Comparison of ENCODE assay signal across 7 mouse cellular contexts in genomic region chr11:3153666-3154397, GRCm38 (mm10). TPM values are rescaled to one million over a fixed set of nuclear protein-coding genes. Genes with fewer than 3 reads are reported as not detected.
DNase-seq lines count a peak whose midpoint lies in the region; ATAC-seq and TF ChIP-seq lines count a peak whose summit lies in the region.
"Not testable (repeated sequence)": the region's sequence is repeated elsewhere in the genome, so short reads cannot be mapped to it uniquely, and the experiment has no call there.

No protein-coding gene starts in this region.

- H3K27ac ChIP-seq in forebrain, embryonic 12.5 days; heart, embryonic 14.5 days (replicated peaks in 1 of 2; ENCODE audit: control insufficient read depth in 1 of 2, insufficient read depth in 1 of 2, low read depth in 2 of 2, low read length in 2 of 2); kidney, embryonic 16.5 days (ENCODE audit: low read length); limb, embryonic 14.5 days (replicated peaks; ENCODE audit: low read depth, low read length); midbrain, embryonic 14.5 days (replicated peaks; ENCODE audit: low read depth, low read length): not testable (repeated sequence)

- 74% methylated on average over 1 of the region's 1 CpGs for WGBS in forebrain, embryonic 12.5 days
- 71% methylated on average over 1 of the region's 1 CpGs for WGBS in heart, embryonic 14.5 days
- 81% methylated on average over 1 of the region's 1 CpGs for WGBS in kidney, embryonic 16.5 days
- WGBS in limb, embryonic 14.5 days = 63% methylated on average over 1 of the region's 1 CpGs
- 79% methylated on average over 1 of the region's 1 CpGs for WGBS in midbrain, embryonic 14.5 days

- not testable (repeated sequence) for H3K4me2 ChIP-seq in forebrain, embryonic 12.5 days; heart, embryonic 14.5 days (ENCODE audit: low read length); kidney, embryonic 16.5 days (replicated peaks; ENCODE audit: low read depth, low read length); limb, embryonic 14.5 days (replicated peaks; ENCODE audit: low read depth, low read length, severe bottlenecking); midbrain, embryonic 14.5 days (ENCODE audit: low read length)

- not testable (repeated sequence) for H3K27me3 ChIP-seq in forebrain, embryonic 12.5 days; heart, embryonic 14.5 days (ENCODE audit: control insufficient read depth, insufficient read depth, low read length); kidney, embryonic 16.5 days (ENCODE audit: insufficient read depth, low read length); limb, embryonic 14.5 days (ENCODE audit: control insufficient read depth, insufficient read depth, low read length); midbrain, embryonic 14.5 days (ENCODE audit: control insufficient read depth, insufficient read depth, low read length)

- H3K9me3 ChIP-seq in forebrain, embryonic 12.5 days = peaks cover 21% of the 10 kb centered on the region
- not testable (repeated sequence) for H3K9me3 ChIP-seq in heart, embryonic 14.5 days (ENCODE audit: control insufficient read depth, low read length)
- peaks cover 13% of the 10 kb centered on the region for H3K9me3 ChIP-seq in kidney, embryonic 16.5 days (ENCODE audit: low read length)
- peaks cover 12% of the 10 kb centered on the region for H3K9me3 ChIP-seq in limb, embryonic 14.5 days (ENCODE audit: control insufficient read depth, low read length)
- H3K9me3 ChIP-seq in midbrain, embryonic 14.5 days (ENCODE audit: control insufficient read depth, low read length) = peaks cover 15% of the 10 kb centered on the region

- ATAC-seq in forebrain, embryonic 12.5 days (ENCODE audit: low FRiP score) = peak; percentile 61
- peak; percentile 49 for ATAC-seq in heart, embryonic 14.5 days (ENCODE audit: insufficient number of reproducible peaks, insufficient read depth, low FRiP score, low read depth)
- ATAC-seq in kidney, embryonic 16.5 days (ENCODE audit: low FRiP score, low TSS enrichment) = peak; percentile 35; the same call in 1 of the 2 replicates
- peak; percentile 56 for ATAC-seq in limb, embryonic 14.5 days (ENCODE audit: low FRiP score, low read depth)
- peak; percentile 51 for ATAC-seq in midbrain, embryonic 14.5 days (ENCODE audit: low FRiP score, low TSS enrichment)

- H3K36me3 ChIP-seq in forebrain, embryonic 12.5 days (replicated peaks) = peaks cover 10% of the 10 kb centered on the region; the same call in 1 of the 2 replicates
- H3K36me3 ChIP-seq in heart, embryonic 14.5 days (ENCODE audit: control insufficient read depth, insufficient read depth, low read length); limb, embryonic 14.5 days (ENCODE audit: control insufficient read depth, insufficient read depth, low read length); midbrain, embryonic 14.5 days (ENCODE audit: control insufficient read depth, insufficient read depth, low read length): not testable (repeated sequence)
- H3K36me3 ChIP-seq in kidney, embryonic 16.5 days (ENCODE audit: insufficient read depth, low read length) = peaks cover 11% of the 10 kb centered on the region

- not testable (repeated sequence) for H3K4me1 ChIP-seq in forebrain, embryonic 12.5 days; heart, embryonic 14.5 days (ENCODE audit: control insufficient read depth in 2 of 2, insufficient read depth in 2 of 2, low read length in 2 of 2); kidney, embryonic 16.5 days (ENCODE audit: insufficient read depth, low read length); limb, embryonic 14.5 days (ENCODE audit: control insufficient read depth, insufficient read depth, low read length); midbrain, embryonic 14.5 days (ENCODE audit: control insufficient read depth, insufficient read depth, low read length)

- not testable (repeated sequence) for H3K9ac ChIP-seq in forebrain, embryonic 12.5 days; heart, embryonic 14.5 days (ENCODE audit: low read length); kidney, embryonic 16.5 days (replicated peaks; ENCODE audit: low read length); limb, embryonic 14.5 days (ENCODE audit: low read depth, low read length, severe bottlenecking); midbrain, embryonic 14.5 days (replicated peaks; ENCODE audit: low read length)

- H3K4me3 ChIP-seq in forebrain, embryonic 12.5 days (replicated peaks); heart, embryonic 14.5 days (ENCODE audit: control insufficient read depth in 1 of 2, insufficient read depth in 1 of 2, low read depth in 1 of 2, low read length in 2 of 2); kidney, embryonic 16.5 days (ENCODE audit: low read length); limb, embryonic 14.5 days (replicated peaks; ENCODE audit: low read length); midbrain, embryonic 14.5 days (replicated peaks; ENCODE audit: low read depth, low read length): not testable (repeated sequence)

- DNase-seq in adrenal gland, postnatal 36 days = peak; percentile 23 to 24
- DNase-seq in limb, embryonic 14.5 days (ENCODE audit: low spot score) = peak; percentile 25
- DNase-seq in midbrain, embryonic 14.5 days = not testable (repeated sequence)
- peak; percentile 75 to 76 for DNase-seq in spleen, postnatal 36 days (ENCODE audit: low spot score in 2 of 2)

- not testable (repeated sequence) for TF ChIP-seq POLR2A in limb, embryonic 14.5 days (IDR thresholded peaks at IDR 0.05; ENCODE audit: borderline replicate concordance, extremely low read depth, insufficient read depth, insufficient read length)

RNA-seq across cellular contexts. Expression of gene Sfi1, which starts 39.4 kb away (rescaled TPM):
- total RNA-seq in adrenal gland, postnatal 36 days (2021) = 10 to 100 TPM; 47.9 to 50.9 TPM
- 16.8 and 17.8 TPM in 2 replicates for polyA plus RNA-seq in forebrain, embryonic 12.5 days (2016; fragmentation: Nextera tagmentation; extraction: Ambion mirVana)
- polyA plus RNA-seq in heart, embryonic 14.5 days (2014; fragmentation: Nextera tagmentation; extraction: Ambion mirVana) = 8.8 and 9.2 TPM in 2 replicates
- 15.2 and 20.7 TPM in 2 replicates for polyA plus RNA-seq in kidney, embryonic 16.5 days (2015; fragmentation: Nextera tagmentation; extraction: Ambion mirVana)
- 34.6 and 39.4 TPM in 2 replicates for polyA plus RNA-seq in limb, embryonic 14.5 days (2012; rRNA removed)
- polyA plus RNA-seq in limb, embryonic 14.5 days (2014; fragmentation: Nextera tagmentation; extraction: Ambion mirVana) = 10.1 and 11.7 TPM in 2 replicates
- polyA plus RNA-seq in midbrain, embryonic 14.5 days (2014; fragmentation: Nextera tagmentation; extraction: Ambion mirVana) = 11.2 and 13.2 TPM in 2 replicates

RNA-seq across cellular contexts. Expression of gene Eif4enif1, which starts 48.4 kb away (rescaled TPM):
- 10 to 100 TPM; 47.9 to 55.2 TPM for total RNA-seq in adrenal gland, postnatal 36 days (2021)
- 58.1 TPM in 2 replicates for polyA plus RNA-seq in forebrain, embryonic 12.5 days (2016; fragmentation: Nextera tagmentation; extraction: Ambion mirVana)
- polyA plus RNA-seq in heart, embryonic 14.5 days (2014; fragmentation: Nextera tagmentation; extraction: Ambion mirVana) = 45.1 and 47.5 TPM in 2 replicates
- 47.8 and 49.5 TPM in 2 replicates for polyA plus RNA-seq in kidney, embryonic 16.5 days (2015; fragmentation: Nextera tagmentation; extraction: Ambion mirVana)
- 87.8 and 103 TPM in 2 replicates for polyA plus RNA-seq in limb, embryonic 14.5 days (2012; rRNA removed)
- 55.9 and 68.7 TPM in 2 replicates for polyA plus RNA-seq in limb, embryonic 14.5 days (2014; fragmentation: Nextera tagmentation; extraction: Ambion mirVana)
- 44.6 and 55.3 TPM in 2 replicates for polyA plus RNA-seq in midbrain, embryonic 14.5 days (2014; fragmentation: Nextera tagmentation; extraction: Ambion mirVana)
